19 mouse cellular contexts compared by ENCODE assay signal in the genomic region with DNA sequence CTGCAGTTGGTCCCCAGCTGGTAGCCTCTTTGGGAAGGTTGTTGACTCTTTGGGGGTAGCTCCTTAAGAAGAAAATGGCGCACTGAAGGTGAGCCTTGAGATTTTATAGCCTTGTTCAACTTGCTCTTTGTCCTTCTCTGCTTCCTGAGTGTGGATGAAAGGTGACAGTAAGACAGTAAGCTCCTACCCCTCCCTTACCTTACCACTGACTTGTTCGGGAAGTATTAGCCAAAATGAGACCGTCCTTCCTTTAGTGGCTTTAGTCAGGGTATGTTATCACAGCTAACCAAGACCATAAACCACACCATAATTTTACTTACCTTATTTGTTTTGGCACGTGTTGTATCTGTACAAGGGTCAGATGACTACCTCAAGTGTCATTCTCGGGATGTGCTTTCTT.
"Had no signal": no experiment of that assay in that cellular context is flagged by ENCODE, and none has a peak within 500 bp of the region (broad histone marks: within the 10 kb centered on the region; RNA-seq: fewer than 3 reads in every experiment).

No protein-coding gene starts in this region.

- H3K9me3 ChIP-seq: lung, embryonic 15.5 days; neural tube, embryonic 15.5 days had no signal

- H3K36me3 ChIP-seq: lung, embryonic 15.5 days; midbrain, embryonic 10.5 days; midbrain, embryonic 12.5 days; neural tube, embryonic 13.5 days; neural tube, embryonic 15.5 days had no signal

- H3K4me1 ChIP-seq: lung, embryonic 15.5 days; midbrain, embryonic 10.5 days; midbrain, embryonic 12.5 days; neural tube, embryonic 13.5 days; neural tube, embryonic 15.5 days had no signal

- DNase-seq: liver, postnatal 0 days; lung, adult 2 months; lung, postnatal 14 days; lung, postnatal 4 days; midbrain, embryonic 14.5 days; retina, postnatal 1 day; right cerebral cortex, adult 18-20 months; spleen, adult 18-20 months; thymus, adult 18-20 months; thymus, postnatal 14 days; thymus, postnatal 36 days had no signal

- H3K27me3 ChIP-seq: lung, embryonic 15.5 days; midbrain, embryonic 12.5 days; neural tube, embryonic 13.5 days; neural tube, embryonic 15.5 days had no signal

- H3K4me3 ChIP-seq: lung, embryonic 15.5 days; midbrain, embryonic 10.5 days; midbrain, embryonic 12.5 days; myocyte; neural tube, embryonic 13.5 days; neural tube, embryonic 15.5 days had no signal

- ATAC-seq: liver, postnatal 0 days; lung, postnatal 0 days; midbrain, embryonic 16.5 days had no signal

- H3K4me2 ChIP-seq: lung, embryonic 15.5 days; midbrain, embryonic 12.5 days; neural tube, embryonic 13.5 days; neural tube, embryonic 15.5 days had no signal

- H3K9ac ChIP-seq: liver, postnatal 0 days; lung, embryonic 15.5 days; midbrain, embryonic 12.5 days; neural tube, embryonic 13.5 days; neural tube, embryonic 15.5 days had no signal

- H3K27ac ChIP-seq: lung, embryonic 15.5 days; midbrain, embryonic 10.5 days; midbrain, embryonic 12.5 days; neural tube, embryonic 13.5 days; neural tube, embryonic 15.5 days had no signal
